Comparison of ENCODE assay signal across 8 mouse cellular contexts in the genomic region with DNA sequence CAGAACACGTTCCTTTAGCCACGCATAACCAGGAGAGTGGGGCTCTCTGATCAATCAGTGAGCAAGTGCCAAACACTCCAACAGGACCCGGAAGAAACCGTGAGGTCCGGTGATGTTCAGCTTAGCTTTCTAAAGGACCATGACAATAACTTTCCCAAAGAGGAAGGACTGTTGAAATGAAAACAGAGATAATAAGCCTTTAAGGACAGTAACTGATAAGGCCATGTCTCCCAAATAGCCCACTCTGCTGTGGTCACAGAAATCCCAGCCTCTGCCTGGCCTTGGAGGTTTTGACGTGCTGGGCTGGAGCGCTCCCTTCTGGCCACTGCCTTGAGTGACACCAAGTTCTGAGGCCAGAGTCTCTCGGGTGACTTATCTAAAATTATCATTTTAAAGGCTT. TPM values are rescaled to one million over a fixed set of nuclear protein-coding genes. Genes with fewer than 3 reads are reported as not detected.
DNase-seq lines count a peak whose midpoint lies in the region; ATAC-seq and TF ChIP-seq lines count a peak whose summit lies in the region.

No protein-coding gene starts in this region.

- peak overlapping the region; percentile 25; the same call in 1 of the 2 replicates for H3K4me3 ChIP-seq in heart, embryonic 10.5 days
- H3K4me3 ChIP-seq in testis, adult 2 months (ENCODE audit: control insufficient read depth, low read depth, low read length), result no peak overlapping the region
- H3K4me3 ChIP-seq in embryonic facial prominence, embryonic 10.5 days, result no peak overlapping the region
- H3K4me3 ChIP-seq in liver, postnatal 0 days (ENCODE audit: low read depth, low read length), result 0 out of 2 replicates have a peak overlapping the region, but pooled peaks have one; percentile 8
- H3K4me3 ChIP-seq in stomach, postnatal 0 days (ENCODE audit: low read depth, low read length), result no peak overlapping the region

- no peaks in the 10 kb centered on the region for H3K27me3 ChIP-seq in heart, embryonic 10.5 days (ENCODE audit: insufficient read depth, poor library complexity, severe bottlenecking)
- H3K27me3 ChIP-seq in testis, adult 2 months (ENCODE audit: control insufficient read depth, insufficient read depth, low read length), result no peaks in the 10 kb centered on the region
- no peaks in the 10 kb centered on the region for H3K27me3 ChIP-seq in embryonic facial prominence, embryonic 10.5 days (replicated peaks; ENCODE audit: low read depth, poor library complexity, severe bottlenecking)
- no peaks in the 10 kb centered on the region for H3K27me3 ChIP-seq in liver, postnatal 0 days (ENCODE audit: insufficient read depth, low read length)
- H3K27me3 ChIP-seq in stomach, postnatal 0 days (ENCODE audit: control insufficient read depth, insufficient read depth, low read length), result no peaks in the 10 kb centered on the region

- H3K4me2 ChIP-seq in liver, postnatal 0 days (ENCODE audit: low read depth, low read length), result peak overlapping the region; percentile 54
- H3K4me2 ChIP-seq in stomach, postnatal 0 days (replicated peaks; ENCODE audit: low read depth), result no peak overlapping the region

- no peak overlapping the region for H3K9ac ChIP-seq in liver, postnatal 0 days (replicated peaks)
- H3K9ac ChIP-seq in stomach, postnatal 0 days (ENCODE audit: low read length), result no peak overlapping the region

- H3K9me3 ChIP-seq in heart, embryonic 10.5 days, result no peaks in the 10 kb centered on the region
- H3K9me3 ChIP-seq in embryonic facial prominence, embryonic 10.5 days, result no peaks in the 10 kb centered on the region
- H3K9me3 ChIP-seq in liver, postnatal 0 days (ENCODE audit: low read length), result no peaks in the 10 kb centered on the region
- no peaks in the 10 kb centered on the region for H3K9me3 ChIP-seq in stomach, postnatal 0 days (ENCODE audit: control insufficient read depth, low read length)

- TF ChIP-seq POLR2A in testis, adult 2 months (IDR thresholded peaks at IDR 0.05; ENCODE audit: control insufficient read depth, low read depth, low read length), result no peak

- 24% methylated on average over 8 of the region's 8 CpGs for WGBS in heart, embryonic 10.5 days
- WGBS in embryonic facial prominence, embryonic 10.5 days, result 56% methylated on average over 8 of the region's 8 CpGs
- WGBS in liver, postnatal 0 days (ENCODE audit: insufficient replicate concordance), result 26% methylated on average over 8 of the region's 8 CpGs
- 59% methylated on average over 8 of the region's 8 CpGs for WGBS in stomach, postnatal 0 days

- no peak for DNase-seq in heart, embryonic 10.5 days (ENCODE audit: low spot score)
- DNase-seq in heart, adult 9 months (ENCODE audit: low spot score in 2 of 2), result no peak
- no peak for DNase-seq in testis, postnatal 14 days (ENCODE audit: low spot score)
- peak; percentile 48 for DNase-seq in embryonic facial prominence, embryonic 10.5 days (ENCODE audit: low spot score)
- peak; percentile 71 for DNase-seq in liver, postnatal 0 days
- peak; percentile 38 for DNase-seq in stomach, postnatal 0 days (ENCODE audit: low spot score)
- no peak for DNase-seq in left cerebral cortex, adult 8-10 months (ENCODE audit: low spot score in 2 of 2)

- TF ChIP-seq CTCF in testis, adult 2 months (IDR thresholded peaks at IDR 0.05; ENCODE audit: control insufficient read depth, insufficient read depth, insufficient replicate concordance, low read depth, low read length), result peak; percentile 44; the same call in 1 of the 2 replicates
- TF ChIP-seq CTCF in liver, postnatal 0 days (IDR thresholded peaks at IDR 0.05; ENCODE audit: low read depth), result peak; percentile 83
- TF ChIP-seq CTCF in stomach, postnatal 0 days (IDR thresholded peaks at IDR 0.05; ENCODE audit: low read depth), result peak; percentile 69

- peak; percentile 71 for ATAC-seq in liver, postnatal 0 days
- no peak for ATAC-seq in stomach, postnatal 0 days (ENCODE audit: low FRiP score, low TSS enrichment)

- no peaks in the 10 kb centered on the region for H3K4me1 ChIP-seq in heart, embryonic 10.5 days
- H3K4me1 ChIP-seq in testis, adult 2 months (ENCODE audit: control insufficient read depth, insufficient read depth, low read length), result peaks cover 2% of the 10 kb centered on the region; the same call in 1 of the 2 replicates
- peaks cover 7% of the 10 kb centered on the region for H3K4me1 ChIP-seq in embryonic facial prominence, embryonic 10.5 days
- H3K4me1 ChIP-seq in liver, postnatal 0 days (ENCODE audit: insufficient read depth), result no peaks in the 10 kb centered on the region
- no peaks in the 10 kb centered on the region for H3K4me1 ChIP-seq in stomach, postnatal 0 days (replicated peaks; ENCODE audit: control insufficient read depth, insufficient read depth)

- no peak overlapping the region for H3K27ac ChIP-seq in heart, embryonic 10.5 days
- no peak overlapping the region for H3K27ac ChIP-seq in testis, adult 2 months (ENCODE audit: control insufficient read depth, insufficient read depth, low read depth, low read length)
- H3K27ac ChIP-seq in embryonic facial prominence, embryonic 10.5 days (replicated peaks), result no peak overlapping the region
- no peak overlapping the region for H3K27ac ChIP-seq in liver, postnatal 0 days (ENCODE audit: low read depth)
- H3K27ac ChIP-seq in stomach, postnatal 0 days (replicated peaks), result no peak overlapping the region

- H3K36me3 ChIP-seq in heart, embryonic 10.5 days, result no peaks in the 10 kb centered on the region
- no peaks in the 10 kb centered on the region for H3K36me3 ChIP-seq in testis, adult 2 months (ENCODE audit: control insufficient read depth, insufficient read depth, low read length)
- no peaks in the 10 kb centered on the region for H3K36me3 ChIP-seq in embryonic facial prominence, embryonic 10.5 days (replicated peaks)
- no peaks in the 10 kb centered on the region for H3K36me3 ChIP-seq in liver, postnatal 0 days (replicated peaks; ENCODE audit: insufficient read depth, low read length)
- no peaks in the 10 kb centered on the region for H3K36me3 ChIP-seq in stomach, postnatal 0 days (ENCODE audit: control insufficient read depth, insufficient read depth, low read length)

- TF ChIP-seq EP300 in liver, postnatal 0 days (IDR thresholded peaks at IDR 0.05; ENCODE audit: low read depth), result 0 out of 2 replicates have a peak, but pooled peaks have one; percentile 2
- TF ChIP-seq EP300 in stomach, postnatal 0 days (optimal IDR thresholded peaks at IDR 0.05), result no peak

RNA-seq across cellular contexts. Expression of gene Rpia, which starts 39.7 kb away (rescaled TPM):
- 1.2 and 1.6 TPM in 2 replicates for polyA plus RNA-seq in heart, embryonic 10.5 days (2016; fragmentation: Nextera tagmentation; extraction: Ambion mirVana)
- polyA plus RNA-seq in testis, adult 2 months (2012; rRNA removed), result 9.0 and 10.0 TPM in 2 replicates
- 2.3 TPM in 2 replicates for polyA plus RNA-seq in embryonic facial prominence, embryonic 10.5 days (2016; fragmentation: Nextera tagmentation; extraction: Ambion mirVana)
- 1.9 and 2.2 TPM in 2 replicates for polyA plus RNA-seq in liver, postnatal 0 days (2015; fragmentation: Nextera tagmentation; extraction: Ambion mirVana)
- 2.4 and 2.6 TPM in 2 replicates for polyA plus RNA-seq in stomach, postnatal 0 days (2015; fragmentation: Nextera tagmentation; extraction: Ambion mirVana)
- total RNA-seq in left cerebral cortex, adult 8-10 months (2022), result 10 to 100 TPM; 11.5 to 16.0 (median 14.0) TPM

Comparison
In these comparisons a context has a peak if more than half of its experiments do, and no peak if none do; other contexts are left out.
1. DNase-seq: peak in embryonic facial prominence, embryonic 10.5 days (single experiment), liver, postnatal 0 days (single experiment) and stomach, postnatal 0 days (single experiment); none in heart, embryonic 10.5 days (single experiment), heart, adult 9 months (0 of 2), testis, postnatal 14 days (single experiment) and left cerebral cortex, adult 8-10 months (0 of 2).
2. H3K4me3 ChIP-seq: peak in heart, embryonic 10.5 days (single experiment) and liver, postnatal 0 days (single experiment); none in testis, adult 2 months (single experiment), embryonic facial prominence, embryonic 10.5 days (single experiment) and stomach, postnatal 0 days (single experiment).
3. Peak in every context shown above with its lines, with median percentiles within 50 percentile points of each other: CTCF ChIP-seq.